Mouse (Mus musculus) large intestine, adult 2 months (tissue): ENCODE measurements around the gene Tmbim7. TPM values are rescaled to one million over a fixed set of nuclear protein-coding genes. Genes with fewer than 3 reads are reported as not detected.

ENCODE experiments used
- polyA plus RNA-seq: library from polyadenylated mRNA; depleted of rRNA; stranded (reverse); fragments of >200 nt; gene quantifications from 2 replicates; pipeline ENCODE4 v1.2.3, GENCODE M21; 2012; rRNA removed

Tmbim7 gene
- polyA plus RNA-seq, 1 experiment = not detected

Other genes starting within 250 kb of the Tmbim7 start
- gene Fam133b, start 107.3 kb upstream of the Tmbim7 start, polyA plus RNA-seq = 4.4 and 5.3 TPM in 2 replicates
- gene 1700109H08Rik, start 79.6 kb upstream of the Tmbim7 start, polyA plus RNA-seq = 0.20 and 1.1 TPM in 2 replicates
- gene Pex1, start 55.1 kb upstream of the Tmbim7 start, polyA plus RNA-seq = 5.3 and 8.2 TPM in 2 replicates
- gene Rbm48, start 54.6 kb upstream of the Tmbim7 start, polyA plus RNA-seq = 3.8 and 4.4 TPM in 2 replicates
- gene Gatad1, start 6.0 kb downstream of the Tmbim7 start, polyA plus RNA-seq = 38.3 and 39.9 TPM in 2 replicates
- gene Ankib1, start 151.7 kb downstream of the Tmbim7 start, polyA plus RNA-seq = 6.0 and 10.7 TPM in 2 replicates
- 4.2 and 6.9 TPM in 2 replicates for gene Krit1, start 152.0 kb downstream of the Tmbim7 start, polyA plus RNA-seq
- gene Lrrd1, start 194.0 kb downstream of the Tmbim7 start, polyA plus RNA-seq = 0.06 TPM in 1 of 2 replicates, not detected in the other
- gene Mterf1a, start 242.8 kb downstream of the Tmbim7 start, polyA plus RNA-seq = 0.77 and 1.4 TPM in 2 replicates